In genomic region chr19:44905316-44905715, GRCm38 (mm10) we compare ENCODE assay signal across 23 mouse cellular contexts. TPM values are rescaled to one million over a fixed set of nuclear protein-coding genes. Genes with fewer than 3 reads are reported as not detected.
DNase-seq lines count a peak whose midpoint lies in the region; ATAC-seq and TF ChIP-seq lines count a peak whose summit lies in the region.
"Had no signal": no experiment of that assay in that cellular context is flagged by ENCODE, and none has a peak within 500 bp of the region (broad histone marks: within the 10 kb centered on the region; RNA-seq: fewer than 3 reads in every experiment).

No protein-coding gene starts in this region.

- no peak overlapping the region for H3K4me3 ChIP-seq in heart, embryonic 12.5 days
- no peak overlapping the region for H3K4me3 ChIP-seq in kidney, adult 2 months (ENCODE audit: insufficient read depth, low read depth, low read length)
- no peak overlapping the region for H3K4me3 ChIP-seq in neural tube, embryonic 11.5 days (ENCODE audit: low read depth, low read length)
- H3K4me3 ChIP-seq: limb, embryonic 13.5 days; liver, embryonic 15.5 days; neural tube, embryonic 13.5 days had no signal

- no peak overlapping the region for H3K4me2 ChIP-seq in heart, embryonic 12.5 days
- H3K4me2 ChIP-seq in neural tube, embryonic 11.5 days (ENCODE audit: low read depth): no peak overlapping the region
- H3K4me2 ChIP-seq: hindbrain, embryonic 14.5 days; limb, embryonic 13.5 days; liver, embryonic 15.5 days; neural tube, embryonic 13.5 days had no signal

- H3K27ac ChIP-seq in heart, embryonic 12.5 days (ENCODE audit: poor library complexity, severe bottlenecking): peak overlapping the region; percentile 13; the same call in 1 of the 2 replicates
- H3K27ac ChIP-seq in kidney, adult 2 months (ENCODE audit: insufficient read depth, low read depth, low read length): no peak overlapping the region
- H3K27ac ChIP-seq in neural tube, embryonic 11.5 days (ENCODE audit: low read depth, low read length): no peak overlapping the region
- H3K27ac ChIP-seq: hindbrain, embryonic 14.5 days; limb, embryonic 13.5 days; liver, embryonic 15.5 days; neural tube, embryonic 13.5 days had no signal

- H3K36me3 ChIP-seq in heart, embryonic 12.5 days: no peaks in the 10 kb centered on the region
- no peaks in the 10 kb centered on the region for H3K36me3 ChIP-seq in kidney, adult 2 months (ENCODE audit: control insufficient read depth, insufficient read depth, low read length)
- H3K36me3 ChIP-seq in neural tube, embryonic 11.5 days (ENCODE audit: control insufficient read depth, insufficient read depth, low read length): no peaks in the 10 kb centered on the region
- H3K36me3 ChIP-seq: limb, embryonic 13.5 days; liver, embryonic 15.5 days; neural tube, embryonic 13.5 days had no signal

- H3K27me3 ChIP-seq in heart, embryonic 12.5 days (replicated peaks): no peaks in the 10 kb centered on the region
- H3K27me3 ChIP-seq in kidney, adult 2 months (replicated peaks; ENCODE audit: control insufficient read depth, insufficient read depth, low read length): no peaks in the 10 kb centered on the region
- no peaks in the 10 kb centered on the region for H3K27me3 ChIP-seq in neural tube, embryonic 11.5 days (ENCODE audit: control insufficient read depth, insufficient read depth, low read length)
- H3K27me3 ChIP-seq: limb, embryonic 13.5 days; neural tube, embryonic 13.5 days had no signal

- intact Hi-C loops in heart, postnatal 25 days (cut with DNase I): no loop called here

- H3K9ac ChIP-seq in heart, embryonic 12.5 days: no peak overlapping the region
- no peak overlapping the region for H3K9ac ChIP-seq in neural tube, embryonic 11.5 days (ENCODE audit: low read length)
- H3K9ac ChIP-seq: hindbrain, embryonic 14.5 days; limb, embryonic 13.5 days; liver, embryonic 15.5 days; neural tube, embryonic 13.5 days had no signal

- peak; percentile 63 for DNase-seq in embryo, embryonic 10 days (ENCODE audit: low spot score)
- DNase-seq in embryo, embryonic 11 days: no peak
- no peak for DNase-seq in heart, postnatal 25 days (ENCODE audit: low spot score)
- DNase-seq in kidney, adult 2 months: peak; percentile 33
- no peak for DNase-seq in kidney, adult 11 months
- peak; percentile 7 for DNase-seq in neural tube, embryonic 11.5 days (ENCODE audit: low spot score)
- DNase-seq in neural tube, embryonic 10.5 days (ENCODE audit: extremely low spot score, low spot score): no peak
- DNase-seq: adrenal gland, postnatal 10 days; cerebellum, adult 2 months; cerebellum, postnatal 25 days; heart, postnatal 14 days; lung, postnatal 4 days; midbrain, embryonic 14.5 days; retina, postnatal 1 day; right cerebral cortex, postnatal 25 days; spleen, adult 18-20 months; thymus, postnatal 25 days had no signal

- TF ChIP-seq POLR2A in kidney, adult 2 months (IDR thresholded peaks at IDR 0.05; ENCODE audit: low read depth, low read length): no peak

- no peak for ATAC-seq in heart, embryonic 12.5 days (ENCODE audit: insufficient number of reproducible peaks, low FRiP score)
- no peak for ATAC-seq in neural tube, embryonic 11.5 days (ENCODE audit: insufficient read depth, low FRiP score, low TSS enrichment)
- ATAC-seq: inflammation-experienced regulatory T-cells, adult 6 months had no signal

- WGBS in heart, embryonic 12.5 days: 40% methylated on average over 4 of the region's 4 CpGs
- WGBS in kidney, adult 2 months: 40% methylated on average over 4 of the region's 4 CpGs
- 31% methylated on average over 4 of the region's 4 CpGs for WGBS in neural tube, embryonic 11.5 days

- H3K9me3 ChIP-seq in heart, embryonic 12.5 days (replicated peaks): no peaks in the 10 kb centered on the region
- no peaks in the 10 kb centered on the region for H3K9me3 ChIP-seq in neural tube, embryonic 11.5 days (ENCODE audit: control insufficient read depth, low read length)
- H3K9me3 ChIP-seq: limb, embryonic 13.5 days; liver, embryonic 15.5 days; neural tube, embryonic 13.5 days had no signal

- H3K4me1 ChIP-seq in heart, embryonic 12.5 days (replicated peaks): peaks cover 55% of the 10 kb centered on the region
- H3K4me1 ChIP-seq in kidney, adult 2 months (ENCODE audit: control insufficient read depth, insufficient read depth, low read length): no peaks in the 10 kb centered on the region
- peaks cover 16% of the 10 kb centered on the region for H3K4me1 ChIP-seq in neural tube, embryonic 11.5 days (ENCODE audit: control insufficient read depth, insufficient read depth, low read length)
- H3K4me1 ChIP-seq: liver, embryonic 15.5 days had no signal

- no peak for TF ChIP-seq CTCF in kidney, adult 2 months (conservative IDR thresholded peaks at IDR 0.05; ENCODE audit: insufficient read depth, insufficient read length, low read depth, low read length)

RNA-seq across cellular contexts. Expression of gene Slf2, which starts 25.6 kb away (rescaled TPM):
- polyA plus RNA-seq in heart, embryonic 12.5 days (2016; fragmentation: Nextera tagmentation; extraction: Ambion mirVana): 51.4 and 52.3 TPM in 2 replicates
- 10 to 100 TPM; 18.4 to 22.0 TPM for total RNA-seq in heart, postnatal 25 days (2021)
- 10.5 and 31.1 TPM in 2 replicates for polyA plus RNA-seq in kidney, adult 2 months (2012; rRNA removed)
- polyA plus RNA-seq in neural tube, embryonic 11.5 days (2014; fragmentation: Nextera tagmentation; extraction: Ambion mirVana): 46.4 and 53.6 TPM in 2 replicates

Comparison
In these comparisons a context has a peak if more than half of its experiments do, and no peak if none do; other contexts are left out.
1. DNase-seq: peak in embryo, embryonic 10 days (single experiment), kidney, adult 2 months (single experiment) and neural tube, embryonic 11.5 days (single experiment); none in embryo, embryonic 11 days (single experiment), heart, postnatal 25 days (single experiment), kidney, adult 11 months (single experiment) and neural tube, embryonic 10.5 days (single experiment).